Mouse (Mus musculus): Measurements from ENCODE around the gene 1110008P14Rik.

DNA sequence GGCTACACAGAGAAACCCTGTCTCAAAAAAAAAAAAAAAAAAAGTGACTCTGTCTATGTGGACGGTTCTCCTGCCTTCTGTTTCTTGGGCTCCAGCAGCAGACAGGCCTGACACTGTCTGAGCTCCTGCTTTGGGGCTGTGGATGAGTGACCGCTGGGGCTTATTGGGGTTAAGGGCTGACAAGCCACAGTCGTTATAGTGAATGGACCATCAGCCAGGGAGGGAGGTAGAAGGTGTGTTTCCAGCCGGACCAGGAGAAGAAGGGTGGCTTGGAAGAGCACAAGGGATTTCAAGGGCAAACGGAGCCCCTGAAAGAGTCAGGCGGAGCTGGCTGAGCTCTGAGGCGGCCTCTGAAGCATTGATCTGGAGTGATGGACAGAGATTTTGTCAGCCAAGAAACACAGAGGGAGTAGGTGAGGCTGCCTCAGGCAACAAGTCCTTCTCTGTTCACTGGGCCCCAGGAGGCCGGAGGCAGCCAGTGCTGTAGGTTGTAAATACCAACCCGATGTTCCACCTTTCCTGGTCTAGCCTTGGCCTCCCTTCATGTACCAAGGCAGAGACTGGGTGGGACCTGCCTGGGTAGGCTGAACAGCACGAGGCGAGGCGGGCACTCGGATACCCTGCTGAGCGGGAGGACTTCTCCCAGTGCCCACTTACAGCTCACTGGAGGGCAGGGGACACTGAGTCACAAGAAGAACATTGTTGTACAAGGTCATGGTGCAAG is 37.0 kb downstream of the 1110008P14Rik start:
- TF ChIP-seq POLR2A (IDR thresholded peaks at IDR 0.05; ENCODE audit: extremely low read depth, insufficient read depth, low read length) = no peak
- no peak for TF ChIP-seq CTCF (IDR thresholded peaks at IDR 0.05; ENCODE audit: extremely low read depth, insufficient read depth, low read length)
